Mouse (Mus musculus) heart, embryonic 15.5 days (tissue): ENCODE data around the gene Lamp2. TPM values are rescaled to one million over a fixed set of nuclear protein-coding genes. Genes with fewer than 3 reads are reported as not detected.
"Not testable (repeated sequence)": the region's sequence is repeated elsewhere in the genome, so short reads cannot be mapped to it uniquely, and the experiment has no call there.

Source experiments
- ATAC-seq: fragments of 200-750 bp; cut with Nextera tagmentation; replicated peaks from 2 replicates; pipeline ENCODE4 v1.8.0; 2017; ENCODE audit warnings: low read depth, moderate TSS enrichment; ENCODE audit not compliant: insufficient number of reproducible peaks, insufficient read depth, low FRiP score
- H3K27ac ChIP-seq: fragments of 300-500 bp; sonication (generic); 2 replicates; pipeline ENCODE4 v1.5.1; 2015; ENCODE audit warnings: mild to moderate bottlenecking, inconsistent platforms
- H3K27me3 ChIP-seq: fragments of 300-500 bp; sonication (generic); 2 replicates; pipeline ENCODE4 v1.6.1; 2015; ENCODE audit warnings: inconsistent platforms
- H3K36me3 ChIP-seq: fragments of 300-500 bp; sonication (generic); 2 replicates; pipeline ENCODE4 v1.6.1; 2015; ENCODE audit warnings: mild to moderate bottlenecking, inconsistent platforms
- H3K4me1 ChIP-seq: fragments of 300-500 bp; sonication (generic); replicated peaks from 2 replicates; pipeline ENCODE4 v1.6.1; 2015; ENCODE audit warnings: inconsistent platforms
- H3K4me2 ChIP-seq: fragments of 300-500 bp; sonication (generic); 2 replicates; pipeline ENCODE4 v1.6.1; 2015; ENCODE audit warnings: inconsistent platforms, mild to moderate bottlenecking, moderate library complexity
- H3K4me3 ChIP-seq: fragments of 300-500 bp; sonication (generic); 2 replicates; pipeline ENCODE4 v1.5.1; 2015; ENCODE audit warnings: mild to moderate bottlenecking, inconsistent platforms
- H3K9ac ChIP-seq: fragments of 300-500 bp; sonication (generic); 2 replicates; pipeline ENCODE4 v1.6.1; 2015; ENCODE audit warnings: mild to moderate bottlenecking, inconsistent platforms
- H3K9me3 ChIP-seq: fragments of 300-500 bp; sonication (generic); replicated peaks from 2 replicates; pipeline ENCODE4 v1.6.1; 2016; ENCODE audit warnings: inconsistent platforms
- WGBS: fragments of 180-500 bp; shearing (Covaris S2); methylation state at CpG from one replicate; pipeline ENCODE4 v1.1.7; 2015; ENCODE audit warnings: mixed read lengths; 5-methylcytosine and 5-hydroxymethylcytosine counted together
- polyA plus RNA-seq: library from polyadenylated mRNA; unstranded; fragments of >200 nt; fragmentation: Nextera tagmentation; extraction: Ambion mirVana; gene quantifications from 2 replicates; pipeline ENCODE4 v1.2.1, GENCODE M21; 2015

The Lamp2 gene
- 133 and 143 TPM in 2 replicates for polyA plus RNA-seq

GRCm38 (mm10) chrX:38455890-38456634, at the start of gene Lamp2:
TSS of gene Lamp2 (minus strand) at chrX:38456454.
- peak within 1 kb of the TSS; percentile 66 for H3K4me3 ChIP-seq
- H3K27ac ChIP-seq = peak within 1 kb of the TSS; percentile 85
- no peaks in the 10 kb centered on the region for H3K36me3 ChIP-seq
- H3K4me2 ChIP-seq = peak within 1 kb of the TSS; percentile 57
- H3K27me3 ChIP-seq = no peaks in the 10 kb centered on the region
- H3K9ac ChIP-seq = peak within 1 kb of the TSS; percentile 66
- WGBS = 6% methylated on average over 45 of the region's 47 CpGs
- H3K9me3 ChIP-seq = no peaks in the 10 kb centered on the region
- peak; percentile 95 for ATAC-seq
- H3K4me1 ChIP-seq = 0 out of 2 replicates have a peak, but pooled peaks cover 5% of the 10 kb centered on the region

DNA sequence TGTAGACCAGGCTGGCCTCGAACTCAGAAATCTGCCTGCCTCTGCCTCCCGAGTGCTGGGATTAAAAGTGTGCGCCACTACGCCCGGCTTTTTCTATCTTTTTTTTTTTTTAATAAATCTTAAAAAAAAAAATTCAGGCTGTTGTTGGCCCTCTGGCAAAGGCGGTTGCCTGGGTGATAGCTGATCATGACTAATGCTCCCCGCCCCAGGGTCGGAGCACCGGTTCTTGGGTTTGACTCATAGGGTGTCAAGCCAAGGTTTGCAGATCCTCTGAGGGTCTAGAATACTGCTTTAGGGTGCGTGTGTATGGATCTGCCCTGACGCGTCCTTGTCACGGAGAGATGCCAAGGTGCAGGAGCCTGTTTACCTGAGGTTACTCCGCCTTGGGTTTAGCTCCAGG, 48.6 kb upstream of the Lamp2 start:
- no peak overlapping the region for H3K27ac ChIP-seq
- H3K36me3 ChIP-seq = no peaks in the 10 kb centered on the region
- no peaks in the 10 kb centered on the region for H3K9me3 ChIP-seq
- no peak overlapping the region for H3K4me2 ChIP-seq
- H3K9ac ChIP-seq = no peak overlapping the region
- no peaks in the 10 kb centered on the region for H3K4me1 ChIP-seq
- H3K27me3 ChIP-seq = no peaks in the 10 kb centered on the region
- H3K4me3 ChIP-seq = no peak overlapping the region
- no peak for ATAC-seq
- whole genome bisulfite sequencing = 81% methylated on average over 14 of the region's 14 CpGs

DNA sequence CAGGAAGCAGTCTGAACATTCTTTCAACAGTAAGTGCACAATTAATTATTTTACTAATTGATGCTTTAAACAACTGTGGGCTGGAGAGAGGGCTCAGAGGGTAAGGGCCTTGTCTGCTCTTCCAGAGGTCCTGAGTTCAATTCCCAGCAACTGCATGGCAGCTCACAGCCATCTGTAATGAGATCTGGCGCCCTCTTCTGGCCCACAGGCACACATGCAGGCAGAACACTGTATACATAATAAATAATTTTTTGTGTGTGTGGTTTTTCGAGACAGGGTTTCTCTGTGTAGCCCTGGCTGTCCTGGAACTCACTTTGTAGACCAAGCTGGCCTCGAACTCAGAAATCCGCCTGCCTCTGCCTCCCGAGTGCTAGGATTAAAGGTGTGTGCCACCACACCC, 45.9 kb upstream of the Lamp2 start:
- H3K9ac ChIP-seq, H3K9me3 ChIP-seq, H3K27me3 ChIP-seq, H3K4me1 ChIP-seq, H3K4me2 ChIP-seq, H3K27ac ChIP-seq, H3K36me3 ChIP-seq, ATAC-seq, H3K4me3 ChIP-seq: not testable (repeated sequence)
- WGBS = 70% methylated on average over 5 of the region's 5 CpGs

GRCm38 (mm10) chrX:38485464-38485863, 29.2 kb upstream of the Lamp2 start:
- not testable (repeated sequence) for H3K36me3 ChIP-seq, H3K9ac ChIP-seq, ATAC-seq, H3K9me3 ChIP-seq, H3K27me3 ChIP-seq, H3K27ac ChIP-seq, H3K4me3 ChIP-seq, H3K4me1 ChIP-seq
- 29% methylated on average over 20 of the region's 20 CpGs for WGBS
- peak overlapping the region; percentile 34 for H3K4me2 ChIP-seq

DNA sequence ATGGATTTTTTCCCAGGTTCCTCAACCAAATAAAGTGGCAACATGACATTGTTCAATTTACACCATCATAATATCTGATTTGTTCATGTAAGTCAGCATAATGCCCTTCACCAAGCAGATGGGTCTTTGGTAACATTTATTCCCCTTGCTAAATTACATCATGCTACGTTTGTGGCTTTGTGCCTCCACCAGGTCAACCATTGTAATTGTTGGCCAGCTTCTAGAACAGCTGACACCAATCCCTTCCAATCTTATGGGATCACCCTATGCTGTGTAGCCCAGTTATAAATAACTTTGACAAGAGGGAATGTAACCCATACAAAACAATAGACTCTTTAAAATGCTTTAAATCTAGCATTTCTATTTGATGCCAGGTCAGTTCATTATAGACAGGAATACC, 22.3 kb upstream of the Lamp2 start:
- Histone ChIP-seq H3K9ac (no peak overlapping the region), H3K4me3 (no peak overlapping the region), H3K4me1 (0 out of 2 replicates have a peak, but pooled peaks cover 2% of the 10 kb centered on the region), H3K4me2 (no peak overlapping the region), H3K36me3 (no peaks in the 10 kb centered on the region), H3K27ac (no peak overlapping the region), H3K9me3 (no peaks in the 10 kb centered on the region), H3K27me3 (no peaks in the 10 kb centered on the region)
- ATAC-seq = no peak
- WGBS = 54% methylated on average over 1 of the region's 1 CpGs

- H3K4me1 ChIP-seq = 0 out of 2 replicates have a peak, but pooled peaks cover 2% of the 10 kb centered on the region
- peak overlapping the region; percentile 95 for H3K27ac ChIP-seq
- 9% methylated on average over 32 of the region's 32 CpGs for WGBS
- peak; percentile 99 for ATAC-seq
- H3K36me3 ChIP-seq = no peaks in the 10 kb centered on the region
- no peaks in the 10 kb centered on the region for H3K27me3 ChIP-seq
- peak overlapping the region; percentile 46 for H3K9ac ChIP-seq
- H3K4me2 ChIP-seq = peak overlapping the region; percentile 57
- no peaks in the 10 kb centered on the region for H3K9me3 ChIP-seq
- peak overlapping the region; percentile 57 for H3K4me3 ChIP-seq
Observed at GRCm38 (mm10) chrX:38473537-38474299, 17.5 kb upstream of the Lamp2 start.

GRCm38 (mm10) chrX:38473164-38473536, 16.9 kb upstream of the Lamp2 start:
- H3K4me3 ChIP-seq = peak overlapping the region; percentile 57
- H3K4me1 ChIP-seq = 0 out of 2 replicates have a peak, but pooled peaks cover 2% of the 10 kb centered on the region
- H3K27ac ChIP-seq = peak overlapping the region; percentile 95
- H3K36me3 ChIP-seq = no peaks in the 10 kb centered on the region
- 10% methylated on average over 10 of the region's 10 CpGs for WGBS
- no peak overlapping the region for H3K9ac ChIP-seq
- no peaks in the 10 kb centered on the region for H3K27me3 ChIP-seq
- H3K4me2 ChIP-seq = peak overlapping the region; percentile 21; the same call in 1 of the 2 replicates
- H3K9me3 ChIP-seq = no peaks in the 10 kb centered on the region
- ATAC-seq = peak; percentile 72; the same call in 1 of the 2 replicates

- Histone ChIP-seq H3K9ac (no peak overlapping the region), H3K4me1 (no peaks in the 10 kb centered on the region), H3K36me3 (no peaks in the 10 kb centered on the region), H3K4me3 (no peak overlapping the region), H3K9me3 (no peaks in the 10 kb centered on the region), H3K27ac (no peak overlapping the region), H3K4me2 (no peak overlapping the region), H3K27me3 (no peaks in the 10 kb centered on the region)
- no peak for ATAC-seq
Observed at GRCm38 (mm10) chrX:38466236-38466635, 10.0 kb upstream of the Lamp2 start.

- Histone ChIP-seq H3K4me1 (no peaks in the 10 kb centered on the region), H3K9ac (no peak overlapping the region), H3K9me3 (no peaks in the 10 kb centered on the region), H3K4me3 (no peak overlapping the region), H3K27me3 (no peaks in the 10 kb centered on the region), H3K4me2 (no peak overlapping the region), H3K36me3 (no peaks in the 10 kb centered on the region), H3K27ac (no peak overlapping the region)
- WGBS = 86% methylated on average over 2 of the region's 2 CpGs
- ATAC-seq = no peak
Observed at GRCm38 (mm10) chrX:38463160-38463559, 6.9 kb upstream of the Lamp2 start.

- Histone ChIP-seq H3K36me3 (no peaks in the 10 kb centered on the region), H3K27me3 (no peaks in the 10 kb centered on the region), H3K4me1 (no peaks in the 10 kb centered on the region), H3K4me3 (no peak overlapping the region), H3K4me2 (no peak overlapping the region), H3K27ac (no peak overlapping the region), H3K9me3 (no peaks in the 10 kb centered on the region), H3K9ac (no peak overlapping the region)
- 69% methylated on average over 5 of the region's 5 CpGs for WGBS
- no peak for ATAC-seq
Observed at GRCm38 (mm10) chrX:38462101-38462500, 5.8 kb upstream of the Lamp2 start.

- H3K4me3 ChIP-seq = no peak overlapping the region
- H3K4me2 ChIP-seq = no peak overlapping the region
- no peaks in the 10 kb centered on the region for H3K4me1 ChIP-seq
- H3K9ac ChIP-seq = no peak overlapping the region
- H3K27me3 ChIP-seq = no peaks in the 10 kb centered on the region
- 0 out of 2 replicates have a peak, but pooled peaks have one; percentile 34 for ATAC-seq
- 38% methylated on average over 3 of the region's 3 CpGs for WGBS
- H3K36me3 ChIP-seq = no peaks in the 10 kb centered on the region
- H3K27ac ChIP-seq = peak overlapping the region; percentile 23; the same call in 1 of the 2 replicates
- no peaks in the 10 kb centered on the region for H3K9me3 ChIP-seq
Observed at GRCm38 (mm10) chrX:38460887-38461286, 4.6 kb upstream of the Lamp2 start.
